Comparison of ENCODE assay signal across 10 mouse cellular contexts in the genomic region with DNA sequence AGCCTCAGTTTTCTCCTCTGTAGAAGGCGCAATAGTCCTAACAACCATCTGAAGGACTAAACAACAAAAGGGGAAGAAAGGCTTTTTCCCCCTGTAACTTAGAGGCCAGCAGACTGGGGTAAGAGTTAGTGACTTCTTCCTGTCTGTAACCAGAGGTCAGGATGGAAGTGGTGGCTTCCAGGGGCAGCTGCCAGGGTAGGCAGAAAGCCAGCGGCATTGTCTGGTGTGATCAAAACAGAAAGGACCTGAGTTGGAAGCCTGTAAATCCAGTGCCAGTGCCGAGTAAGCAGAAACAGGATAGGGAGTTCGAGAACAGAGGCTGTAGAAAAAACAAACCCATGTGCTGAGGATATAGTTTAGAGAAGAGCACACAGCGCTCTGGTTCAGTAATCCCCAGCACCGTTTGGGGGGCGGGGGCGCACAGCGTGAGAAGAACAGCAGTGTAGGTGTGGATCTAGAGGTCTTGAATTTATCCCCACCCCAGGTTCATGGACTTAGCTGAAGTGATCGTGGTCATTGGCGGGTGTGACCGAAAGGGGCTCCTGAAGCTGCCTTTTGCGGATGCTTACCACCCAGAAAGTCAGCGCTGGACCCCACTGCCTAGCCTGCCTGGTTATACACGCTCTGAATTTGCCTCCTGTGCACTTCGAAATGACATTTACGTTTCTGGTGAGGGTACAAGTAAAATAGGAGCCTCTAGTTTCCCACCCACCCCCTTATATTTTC. TPM values are rescaled to one million over a fixed set of nuclear protein-coding genes. Genes with fewer than 3 reads are reported as not detected.
A peak's percentile ranks its signal among the peaks of the same experiment; 100 is the strongest.
DNase-seq lines count a peak whose midpoint lies in the region; ATAC-seq lines count a peak whose summit lies in the region.
"Had no signal": no experiment of that assay in that cellular context is flagged by ENCODE, and none has a peak within 500 bp of the region (broad histone marks: within the 10 kb centered on the region; RNA-seq: fewer than 3 reads in every experiment).

No protein-coding gene starts in this region.

- peak overlapping the region; percentile 94 for H3K27ac ChIP-seq in hindbrain, embryonic 16.5 days (ENCODE audit: low read depth, low read length)

- intact Hi-C loops in left cerebral cortex, postnatal 4 days (cut with DNase I) = no loop called here
- intact Hi-C loops in left cerebral cortex, postnatal 36 days (cut with DNase I) = no loop called here

- H3K27me3 ChIP-seq in hindbrain, embryonic 16.5 days (replicated peaks; ENCODE audit: control insufficient read depth, insufficient read depth, low read length) = no peaks in the 10 kb centered on the region

- H3K9me3 ChIP-seq in hindbrain, embryonic 16.5 days (ENCODE audit: control insufficient read depth, low read length) = no peaks in the 10 kb centered on the region

- peaks cover 46% of the 10 kb centered on the region for H3K4me1 ChIP-seq in hindbrain, embryonic 16.5 days (ENCODE audit: control insufficient read depth, insufficient read depth, low read depth, low read length)

- H3K36me3 ChIP-seq in hindbrain, embryonic 16.5 days (ENCODE audit: control insufficient read depth, insufficient read depth, low read length) = peaks cover 11% of the 10 kb centered on the region

- peak; percentile 43 to 65 for DNase-seq in cerebellum, postnatal 14 days
- no peak for DNase-seq in cerebellum, adult 9-10 months
- peak; percentile 60 for DNase-seq in left cerebral cortex, postnatal 4 days
- DNase-seq in left cerebral cortex, postnatal 36 days (ENCODE audit: low spot score in 2 of 2) = no peak
- DNase-seq in lung, postnatal 25 days (ENCODE audit: low spot score) = peak; percentile 65
- DNase-seq in thymus, postnatal 10 days (ENCODE audit: low spot score in 2 of 2) = no peak
- DNase-seq in c-Kit-positive CD71-positive TER-119-positive erythroid progenitor cells, embryonic 14.5 days (ENCODE audit: low spot score) = no peak
- DNase-seq: spleen, adult 18-20 months had no signal

- no peak overlapping the region; the same call in 1 of the 2 replicates for H3K4me2 ChIP-seq in hindbrain, embryonic 16.5 days (ENCODE audit: low read length)

- no peak overlapping the region for H3K4me3 ChIP-seq in hindbrain, embryonic 16.5 days (ENCODE audit: low read length)

- WGBS in hindbrain, embryonic 16.5 days = 80% methylated on average over 17 of the region's 17 CpGs

- ATAC-seq in hindbrain, embryonic 16.5 days = no peak

- H3K9ac ChIP-seq in hindbrain, embryonic 16.5 days (ENCODE audit: low read depth, low read length) = no peak overlapping the region

RNA-seq across cellular contexts. Expression of gene Klhl35, which starts 4.0 kb away (rescaled TPM):
- 1 to 10 TPM; 4.8 to 5.8 TPM for total RNA-seq in left cerebral cortex, postnatal 4 days (2021)
- 1 to 10 TPM; 3.1 to 3.6 TPM for total RNA-seq in left cerebral cortex, postnatal 36 days (2021)
- 0.54 and 1.6 TPM in 2 replicates for polyA plus RNA-seq in hindbrain, embryonic 16.5 days (2015; fragmentation: Nextera tagmentation; extraction: Ambion mirVana)
- polyA plus RNA-seq: C2C12 had no signal

RNA-seq across cellular contexts. Expression of gene Rps3, which starts 13.7 kb away (rescaled TPM):
- 100 to 1,000 TPM; 379 to 396 TPM for total RNA-seq in left cerebral cortex, postnatal 4 days (2021)
- 100 to 1,000 TPM; 215 to 261 TPM for total RNA-seq in left cerebral cortex, postnatal 36 days (2021)
- polyA plus RNA-seq in hindbrain, embryonic 16.5 days (2015; fragmentation: Nextera tagmentation; extraction: Ambion mirVana) = 398 and 428 TPM in 2 replicates

Comparison
In these comparisons a context has a peak if more than half of its experiments do, and no peak if none do; other contexts are left out.
1. DNase-seq: peak in cerebellum, postnatal 14 days (2 of 2), left cerebral cortex, postnatal 4 days (single experiment) and lung, postnatal 25 days (single experiment); none in cerebellum, adult 9-10 months (single experiment), left cerebral cortex, postnatal 36 days (0 of 2), thymus, postnatal 10 days (0 of 2) and c-Kit-positive CD71-positive TER-119-positive erythroid progenitor cells, embryonic 14.5 days (single experiment).